Comparison of ENCODE assay signal across 23 mouse cellular contexts in genomic region chr1:157368316-157368715, GRCm38 (mm10). TPM values are rescaled to one million over a fixed set of nuclear protein-coding genes. Genes with fewer than 3 reads are reported as not detected.
DNase-seq lines count a peak whose midpoint lies in the region; ATAC-seq and TF ChIP-seq lines count a peak whose summit lies in the region.
"Had no signal": no experiment of that assay in that cellular context is flagged by ENCODE, and none has a peak within 500 bp of the region (broad histone marks: within the 10 kb centered on the region; RNA-seq: fewer than 3 reads in every experiment).

No protein-coding gene starts in this region.

- H3K4me2 ChIP-seq in myocyte (ENCODE audit: low read depth): peak overlapping the region; percentile 19
- no peak overlapping the region for H3K4me2 ChIP-seq in heart, embryonic 11.5 days
- H3K4me2 ChIP-seq: embryonic facial prominence, embryonic 13.5 days; embryonic facial prominence, embryonic 15.5 days; forebrain, embryonic 13.5 days; forebrain, embryonic 15.5 days had no signal

- no peak overlapping the region for H3K9ac ChIP-seq in heart, embryonic 11.5 days (ENCODE audit: low read depth, low read length)
- H3K9ac ChIP-seq: embryonic facial prominence, embryonic 13.5 days; embryonic facial prominence, embryonic 15.5 days; forebrain, embryonic 13.5 days; forebrain, embryonic 15.5 days; forebrain, postnatal 0 days had no signal

- WGBS in heart, embryonic 11.5 days (ENCODE audit: insufficient replicate concordance): 81% methylated on average over 5 of the region's 5 CpGs

- H3K79me2 ChIP-seq in myocyte (ENCODE audit: control insufficient read depth, insufficient read depth): peaks cover 22% of the 10 kb centered on the region

- no peaks in the 10 kb centered on the region for H3K27me3 ChIP-seq in myocyte (ENCODE audit: control insufficient read depth, insufficient read depth, insufficient read length)
- H3K27me3 ChIP-seq in heart, embryonic 11.5 days (ENCODE audit: control insufficient read depth, insufficient read depth, low read length): no peaks in the 10 kb centered on the region
- H3K27me3 ChIP-seq: embryonic facial prominence, embryonic 13.5 days; embryonic facial prominence, embryonic 15.5 days; forebrain, embryonic 13.5 days; forebrain, embryonic 15.5 days had no signal

- H3K4me3 ChIP-seq in myocyte: no peak overlapping the region
- H3K4me3 ChIP-seq in heart, embryonic 11.5 days (ENCODE audit: low read depth, low read length): no peak overlapping the region
- H3K4me3 ChIP-seq: embryonic facial prominence, embryonic 13.5 days; embryonic facial prominence, embryonic 15.5 days; forebrain, embryonic 13.5 days; forebrain, embryonic 15.5 days had no signal

- H3K36me3 ChIP-seq in myocyte (ENCODE audit: control insufficient read depth, insufficient read depth): no peaks in the 10 kb centered on the region
- no peaks in the 10 kb centered on the region for H3K36me3 ChIP-seq in heart, embryonic 11.5 days (ENCODE audit: control insufficient read depth, insufficient read depth, low read length)
- H3K36me3 ChIP-seq: embryonic facial prominence, embryonic 13.5 days; embryonic facial prominence, embryonic 15.5 days; forebrain, embryonic 15.5 days had no signal

- peak; percentile 5 for DNase-seq in 3T3-L1 (ENCODE audit: low read depth, low spot score)
- DNase-seq in NIH3T3 (ENCODE audit: low read depth): peak; percentile 9
- DNase-seq in brain, embryonic 14.5 days (ENCODE audit: low read depth): peak; percentile 14
- no peak for DNase-seq in retina, postnatal 1 day
- DNase-seq in liver: no peak
- DNase-seq: adrenal gland, adult 8-10 months; adrenal gland, postnatal 14 days; adrenal gland, postnatal 36 days; cerebellum, adult 11 months; cerebellum, adult 18-20 months; cerebellum, adult 8-10 months; cerebellum, adult 9-11 months; cerebellum, postnatal 14 days; cerebellum, postnatal 36 days; embryo, embryonic 11 days; forebrain, postnatal 0 days had no signal

- TF ChIP-seq POLR2A in brain, embryonic 14.5 days (IDR thresholded peaks at IDR 0.05; ENCODE audit: borderline replicate concordance, extremely low read depth, insufficient read depth, insufficient read length, poor library complexity, severe bottlenecking): no peak
- no peak for TF ChIP-seq POLR2A in myocyte (IDR thresholded peaks at IDR 0.05; ENCODE audit: insufficient read length, low read depth)

- H3ac ChIP-seq in myocyte (ENCODE audit: control insufficient read depth, insufficient read length): no peak overlapping the region

- no peaks in the 10 kb centered on the region for H3K9me3 ChIP-seq in heart, embryonic 11.5 days (replicated peaks; ENCODE audit: control insufficient read depth, low read length)
- H3K9me3 ChIP-seq: embryonic facial prominence, embryonic 13.5 days; embryonic facial prominence, embryonic 15.5 days; forebrain, embryonic 13.5 days; forebrain, embryonic 15.5 days had no signal

- no peak for TF ChIP-seq CTCF in brain, embryonic 14.5 days (IDR thresholded peaks at IDR 0.05; ENCODE audit: borderline replicate concordance, extremely low read depth, insufficient read depth, insufficient read length)

- ATAC-seq in heart, embryonic 11.5 days (replicated peaks; ENCODE audit: insufficient number of reproducible peaks, low FRiP score, low TSS enrichment): no peak
- ATAC-seq: activated CD4-positive, CD25-positive, alpha-beta regulatory T cell, adult 4 months; forebrain, embryonic 13.5 days; forebrain, embryonic 15.5 days; forebrain, postnatal 0 days had no signal

- no peak overlapping the region for H3K27ac ChIP-seq in heart, embryonic 11.5 days (ENCODE audit: low read depth, low read length)
- H3K27ac ChIP-seq: embryonic facial prominence, embryonic 13.5 days; embryonic facial prominence, embryonic 15.5 days; forebrain, embryonic 13.5 days; forebrain, embryonic 15.5 days had no signal

- no peaks in the 10 kb centered on the region for H3K4me1 ChIP-seq in heart, embryonic 11.5 days (ENCODE audit: control insufficient read depth, insufficient read depth, low read length)
- H3K4me1 ChIP-seq: embryonic facial prominence, embryonic 13.5 days; embryonic facial prominence, embryonic 15.5 days; forebrain, embryonic 13.5 days; forebrain, embryonic 15.5 days had no signal

TF ChIP-seq in myocyte, 11 proteins besides CTCF, POLR2A, EP300 and RAD21:
- TF ChIP-seq SRF (IDR thresholded peaks at IDR 0.05; ENCODE audit: control insufficient read depth, insufficient read length, low read depth) (no peak), POLR2AphosphoS2 (IDR thresholded peaks at IDR 0.05; ENCODE audit: insufficient read length, low read depth) (no peak), TCF12 (IDR thresholded peaks at IDR 0.05; ENCODE audit: insufficient read depth, poor library complexity, severe bottlenecking) (no peak), E2F4 (IDR thresholded peaks at IDR 0.05; ENCODE audit: insufficient read depth) (no peak), MAX (IDR thresholded peaks at IDR 0.05; ENCODE audit: low read depth) (no peak), TCF3 (IDR thresholded peaks at IDR 0.05; ENCODE audit: insufficient read length, low read depth) (no peak), USF1 (IDR thresholded peaks at IDR 0.05; ENCODE audit: low read depth) (no peak), CEBPB (IDR thresholded peaks at IDR 0.05; ENCODE audit: insufficient read depth, poor library complexity, severe bottlenecking) (no peak), REST (IDR thresholded peaks at IDR 0.05; ENCODE audit: insufficient read depth, insufficient read length) (no peak), MYOG (IDR thresholded peaks at IDR 0.05; ENCODE audit: control insufficient read depth in 1 of 3, insufficient read depth in 1 of 3, insufficient read length in 2 of 3, low read depth in 2 of 3) (no peak), MYOD1 (IDR thresholded peaks at IDR 0.05; ENCODE audit: control insufficient read depth in 1 of 3, insufficient read length in 2 of 3, low read depth in 2 of 3) (no peak)

RNA-seq across cellular contexts. Expression of gene Rasal2, which starts 44.1 kb away (rescaled TPM):
- 29.5 and 39.9 TPM in 2 replicates for polyA plus RNA-seq in brain, embryonic 14.5 days (2012; rRNA removed)
- 4.1 TPM for polyA plus RNA-seq in myocyte (2012; fragmentation: generic; extraction: Trizol)
- 16.1 and 16.4 TPM in 2 replicates for polyA plus RNA-seq in heart, embryonic 11.5 days (2014; fragmentation: Nextera tagmentation; extraction: Ambion mirVana)

Comparison
In these comparisons a context has a peak if more than half of its experiments do, and no peak if none do; other contexts are left out.
1. DNase-seq: peak in 3T3-L1 (single experiment), NIH3T3 (single experiment) and brain, embryonic 14.5 days (single experiment); none in retina, postnatal 1 day (single experiment) and liver (single experiment).